Mouse (Mus musculus): ENCODE results near the gene Map3k1.
A peak's percentile ranks its signal among the peaks of the same experiment; 100 is the strongest.

The Map3k1 gene

DNA sequence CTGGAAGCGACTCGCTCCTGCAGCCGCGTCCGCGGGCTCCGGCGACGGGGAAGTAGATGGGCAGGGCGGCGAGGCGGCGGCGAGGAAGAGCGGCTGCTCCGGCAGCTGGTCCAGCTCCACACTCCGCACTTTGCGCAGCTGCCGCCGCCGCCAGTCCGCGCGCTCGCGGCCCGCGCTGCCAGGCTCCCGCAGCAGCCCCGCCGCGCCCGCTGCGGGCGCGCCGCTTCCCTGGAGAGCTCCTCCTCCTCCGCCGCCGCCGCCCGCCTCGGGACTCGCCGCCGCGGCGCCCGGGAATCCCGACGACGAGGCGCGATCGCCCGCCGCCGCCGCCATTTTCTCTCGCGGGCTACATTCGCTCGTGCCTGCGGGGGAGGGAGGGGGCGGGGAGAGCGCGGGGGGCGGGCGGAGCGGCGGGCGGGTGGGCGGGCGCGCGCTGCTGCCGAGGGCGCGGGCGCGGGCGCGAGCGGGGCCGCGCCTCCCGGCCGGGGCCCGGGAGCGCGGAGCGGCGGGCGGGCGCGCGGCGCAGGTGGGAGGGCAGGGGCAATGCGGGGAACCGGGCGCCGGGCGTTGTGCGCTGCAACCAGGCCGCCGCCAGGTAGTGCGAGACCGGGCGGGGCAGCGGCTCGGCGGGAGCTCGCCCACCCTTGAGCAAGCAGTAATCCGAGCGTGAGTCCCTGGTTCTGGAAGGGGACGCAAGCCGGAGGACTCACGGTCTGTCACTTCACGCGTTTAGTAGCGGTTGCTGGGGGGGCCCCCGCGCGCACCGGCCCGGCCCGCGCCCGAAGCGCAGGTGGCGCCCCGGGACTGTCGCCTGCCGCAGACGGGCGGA is at the start of gene Map3k1:
Gene Map3k1 (minus strand): TSS at position 357 of the 829 bp plus-strand sequence.
- DNase-seq (ENCODE audit: low spot score in 2 of 2) = peak; percentile 56 to 74

DNA sequence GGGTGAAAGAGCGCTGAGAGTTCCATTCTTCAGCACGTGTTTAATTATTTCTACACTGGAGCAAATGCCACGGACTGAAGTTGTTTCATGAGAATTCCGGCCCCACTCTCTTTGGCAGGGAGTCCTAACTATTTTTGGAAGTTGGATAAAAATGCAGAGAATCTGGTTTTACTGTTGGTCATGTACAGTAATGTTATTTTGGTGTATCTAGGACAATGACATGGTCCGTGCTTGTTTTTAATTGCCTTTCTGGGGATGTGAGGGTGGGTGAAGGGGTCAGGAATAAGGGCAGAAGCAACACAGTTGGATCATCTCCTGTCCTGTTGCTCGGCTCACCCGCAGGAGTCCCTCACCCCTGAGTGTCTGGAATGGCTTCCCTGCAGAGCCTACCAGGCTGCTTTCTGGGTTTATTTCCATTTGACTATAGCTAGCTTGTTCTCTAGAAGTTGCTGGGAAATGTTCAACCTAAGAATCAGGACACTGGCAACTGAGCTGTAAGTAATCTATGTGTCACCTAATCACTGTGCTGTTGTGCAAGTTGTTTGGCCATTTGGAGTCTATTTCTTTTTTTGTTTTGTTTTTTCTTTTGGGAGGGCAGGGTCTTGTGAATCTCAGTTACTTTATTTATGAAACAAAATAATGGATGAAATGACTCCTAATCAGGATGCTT is 48.1 kb upstream of the Map3k1 start:
- no peak for DNase-seq (ENCODE audit: low spot score in 2 of 2)

DNA sequence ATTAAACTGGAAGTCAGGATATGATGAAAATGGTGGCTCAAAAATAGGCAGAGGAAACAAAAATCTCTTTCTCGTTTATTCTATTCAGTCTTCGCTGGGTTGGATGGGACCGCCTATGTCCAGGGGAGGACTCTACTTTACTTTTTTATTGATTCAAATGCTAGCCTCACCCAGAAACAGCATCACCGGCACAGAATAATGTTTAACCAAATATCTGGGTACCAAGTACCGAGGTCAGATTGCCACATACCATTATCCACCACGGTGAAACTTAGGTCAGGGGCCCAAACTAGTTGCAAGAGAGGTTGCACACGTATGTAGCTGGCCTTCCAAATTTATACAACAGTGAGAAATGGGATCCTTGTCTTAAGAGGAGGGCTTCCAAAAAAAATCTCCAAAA is 47.4 kb upstream of the Map3k1 start:
- DNase-seq (ENCODE audit: low spot score in 2 of 2) = no peak

DNA sequence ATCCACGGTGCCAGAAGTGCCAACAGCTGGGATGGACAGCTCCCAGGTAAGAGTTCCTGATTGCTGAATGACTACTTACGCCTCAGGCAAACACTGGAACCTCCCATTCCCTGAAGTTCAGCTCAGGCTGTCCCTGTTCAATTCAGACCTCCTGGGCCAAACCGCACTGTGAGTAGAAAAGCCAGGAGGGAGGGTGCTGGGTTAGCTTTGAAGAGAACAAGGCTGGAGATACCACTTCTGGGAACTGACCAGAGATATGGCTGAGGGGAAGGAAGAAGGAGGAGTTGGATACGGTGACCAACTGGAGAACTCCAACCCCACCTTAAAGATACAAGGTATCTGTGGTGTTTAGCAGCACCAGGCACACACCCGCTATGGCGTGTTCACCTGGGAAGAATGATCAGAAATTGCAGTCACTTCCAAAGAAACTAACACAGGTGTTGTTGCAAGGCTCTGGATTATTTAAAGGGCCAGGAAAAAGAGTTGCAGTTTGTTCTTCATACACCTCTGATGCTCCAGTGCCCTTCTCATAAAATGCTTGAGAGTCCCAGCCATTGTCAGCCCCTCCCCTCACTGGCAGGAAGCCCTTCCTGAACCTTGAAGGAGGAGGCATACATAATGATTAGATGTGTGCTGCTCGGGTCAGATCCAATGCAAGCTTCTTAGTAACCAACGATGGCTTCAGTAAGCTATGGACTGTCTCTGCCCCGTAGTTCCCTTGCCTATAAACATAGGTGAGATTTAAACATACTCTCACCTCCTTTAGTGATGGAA is 43.8 kb upstream of the Map3k1 start:
- DNase-seq (ENCODE audit: low spot score in 2 of 2) = no peak

DNA sequence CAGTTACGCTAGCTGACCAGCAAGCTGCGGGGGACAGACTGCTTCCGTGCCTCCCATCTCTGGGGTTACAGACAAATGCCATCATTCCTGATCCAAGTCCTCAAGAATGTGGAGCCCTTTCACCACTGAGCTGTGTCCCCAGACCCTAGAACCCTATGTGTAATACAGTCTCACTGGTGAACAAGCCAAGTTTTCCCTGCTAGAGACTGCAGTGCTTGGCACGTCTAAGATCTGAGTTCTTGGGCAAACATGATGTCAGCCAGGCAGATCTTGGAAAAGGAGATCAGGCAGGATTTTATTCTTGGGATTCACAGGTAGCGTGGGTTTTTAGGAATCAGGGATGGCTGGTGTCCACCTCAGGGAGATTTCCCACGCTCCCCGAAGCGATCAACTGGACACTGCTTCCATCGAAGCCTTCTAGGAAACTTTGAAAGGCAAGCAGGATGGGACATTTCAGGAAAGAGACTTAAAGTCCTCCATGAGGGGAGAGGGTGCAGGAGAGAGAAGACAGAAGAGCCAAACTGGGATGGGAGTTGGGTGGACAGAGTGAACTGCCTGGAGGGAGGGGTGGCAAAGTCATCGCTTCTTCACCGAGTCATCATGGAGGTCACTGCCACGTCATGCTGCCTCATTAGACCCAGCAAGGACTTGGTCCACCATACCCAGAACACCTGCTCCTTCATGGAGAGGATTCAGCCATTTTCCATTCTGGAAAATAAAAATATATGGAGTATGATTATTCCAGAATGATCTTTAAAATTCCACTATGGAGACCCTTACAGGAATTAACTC is 41.4 kb upstream of the Map3k1 start:
- DNase-seq (ENCODE audit: low spot score in 2 of 2) = no peak

DNA sequence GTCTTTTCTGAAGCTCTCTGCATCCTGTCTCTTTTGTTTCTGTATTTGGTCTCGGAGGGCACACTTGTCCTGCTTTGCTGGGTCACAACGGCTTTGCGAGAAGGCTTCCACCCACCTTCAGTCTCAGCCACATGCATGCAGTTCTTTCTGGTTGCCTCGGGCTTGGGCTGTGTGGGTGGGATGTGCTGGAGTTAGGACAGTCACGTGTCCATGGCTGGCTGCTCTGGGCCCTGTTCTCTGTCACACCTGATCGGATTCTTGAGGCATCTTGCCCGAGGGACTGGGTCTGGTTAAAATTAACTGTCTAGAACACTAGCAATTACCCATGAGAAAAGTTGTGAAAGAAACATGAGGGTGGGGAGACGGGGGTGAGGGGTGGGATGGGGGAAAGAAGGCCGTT is 36.7 kb upstream of the Map3k1 start:
- DNase-seq (ENCODE audit: low spot score in 2 of 2) = no peak

DNA sequence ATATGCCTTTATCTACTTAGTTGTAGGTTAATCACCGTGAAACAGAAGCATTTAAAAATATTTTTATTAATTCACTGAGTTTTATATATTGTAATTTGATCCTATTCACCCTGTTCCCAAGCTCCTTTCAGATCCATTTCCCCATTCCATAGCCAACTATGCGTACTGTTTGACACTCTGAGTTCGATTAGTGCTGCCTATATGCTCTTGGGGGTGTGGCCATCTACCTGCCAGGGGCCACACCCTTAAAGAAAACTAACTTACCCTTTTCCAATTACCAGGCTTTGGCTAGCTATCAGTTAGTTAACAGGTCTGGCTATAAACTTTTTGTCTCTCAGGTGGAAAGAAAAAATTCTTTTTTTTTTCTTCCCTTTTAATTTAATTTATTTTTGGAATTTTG is 35.5 kb upstream of the Map3k1 start:
- no peak for DNase-seq (ENCODE audit: low spot score in 2 of 2)

DNA sequence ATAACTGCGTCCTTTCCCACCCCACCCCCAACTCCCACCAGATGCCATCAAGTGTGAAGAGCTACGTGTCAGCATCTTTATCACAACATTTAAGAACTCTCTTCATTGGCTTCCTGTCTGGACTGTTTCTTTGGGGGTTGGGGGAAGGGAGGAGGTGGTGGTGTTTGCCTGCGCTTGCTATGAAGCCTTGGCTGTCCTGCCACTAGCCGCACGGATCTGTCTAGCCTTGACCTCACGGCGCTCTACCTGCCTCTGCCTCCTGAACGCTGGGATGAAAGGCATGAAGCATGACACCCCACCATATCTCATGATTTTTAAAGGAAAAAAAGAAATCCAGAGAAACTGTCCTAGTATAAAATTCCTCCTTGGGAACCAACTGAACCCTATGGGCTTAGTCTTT is 27.0 kb upstream of the Map3k1 start:
- DNase-seq (ENCODE audit: low spot score in 2 of 2) = no peak

DNA sequence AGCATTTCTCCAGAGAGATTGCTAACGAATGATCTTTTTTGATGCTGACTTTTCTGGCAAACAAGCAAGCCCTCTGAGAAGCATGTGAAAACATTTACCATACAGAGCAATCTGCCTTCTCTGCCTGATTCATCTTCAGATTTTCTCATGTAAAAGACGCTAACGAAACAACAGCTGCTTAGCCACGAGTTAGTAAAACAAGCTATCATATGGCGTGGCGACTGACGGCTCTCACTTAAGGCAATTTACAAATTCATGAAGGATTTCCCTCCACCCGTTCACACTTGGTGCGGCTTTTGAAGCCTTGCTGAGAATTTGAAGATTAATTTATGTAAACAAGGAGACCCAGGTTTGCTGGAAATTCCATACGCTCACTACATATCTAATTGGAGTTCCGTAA is 25.8 kb upstream of the Map3k1 start:
- DNase-seq (ENCODE audit: low spot score in 2 of 2) = peak; percentile 5 to 10

DNA sequence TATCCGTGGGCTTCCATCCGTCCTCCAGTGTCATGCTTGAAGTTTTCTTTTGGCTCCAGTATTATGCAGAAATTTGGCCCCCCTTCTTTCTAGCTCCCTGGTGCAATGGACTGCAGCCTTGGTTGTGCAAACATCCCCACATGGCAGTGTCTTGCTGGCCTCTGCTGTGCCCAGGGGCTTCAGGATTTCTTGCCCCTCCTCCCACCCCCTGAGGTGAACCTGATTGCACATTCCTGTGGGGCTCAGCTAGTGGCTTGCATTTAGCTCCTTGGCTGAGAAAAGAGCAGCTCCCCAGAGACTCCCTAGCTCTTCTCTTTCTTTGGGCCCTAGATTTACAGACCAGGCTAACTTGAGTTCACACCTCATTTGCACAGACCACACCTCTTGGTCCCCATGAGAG is 20.7 kb upstream of the Map3k1 start:
- DNase-seq (ENCODE audit: low spot score in 2 of 2) = no peak

DNA sequence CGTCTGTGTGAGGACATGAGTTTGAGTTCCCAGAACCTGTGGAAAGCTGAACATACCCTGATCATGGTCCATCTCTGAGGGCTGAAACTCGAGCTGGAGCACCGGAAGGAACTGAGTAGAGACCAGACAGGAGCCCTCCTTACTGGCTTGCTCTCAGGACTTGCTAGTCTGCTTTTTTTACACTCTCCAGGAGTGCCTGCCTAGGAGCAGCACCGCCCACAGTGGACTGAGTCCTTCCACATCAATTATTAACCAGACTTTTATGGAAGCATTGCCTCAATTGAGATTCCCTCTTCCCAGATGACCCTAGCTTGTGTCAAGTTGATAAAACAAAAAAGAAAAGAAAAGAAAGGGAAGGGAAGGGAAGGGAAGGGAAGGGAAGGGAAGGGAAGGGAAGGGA is 18.7 kb upstream of the Map3k1 start:
- DNase-seq (ENCODE audit: low spot score in 2 of 2) = no peak

DNA sequence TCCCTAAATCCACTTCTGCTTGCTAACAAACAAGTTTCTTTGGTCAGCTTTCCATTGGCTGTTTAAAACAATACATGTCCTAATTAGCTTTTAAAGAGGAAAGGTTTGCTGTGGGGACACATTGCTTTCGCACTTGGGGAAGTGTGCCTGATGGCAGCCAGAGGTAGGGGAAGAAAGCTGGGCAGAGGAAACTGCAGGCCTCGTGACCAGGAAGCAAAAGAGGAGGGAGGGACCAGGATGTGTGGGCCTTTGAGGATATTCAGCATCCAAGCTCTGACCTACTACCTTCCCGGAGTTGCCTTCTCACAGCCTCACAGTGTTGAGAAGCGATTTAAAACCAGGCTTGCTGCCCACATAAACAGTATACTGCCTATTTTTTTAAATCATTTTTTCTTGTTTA is 15.4 kb upstream of the Map3k1 start:
- no peak for DNase-seq (ENCODE audit: low spot score in 2 of 2)

DNA sequence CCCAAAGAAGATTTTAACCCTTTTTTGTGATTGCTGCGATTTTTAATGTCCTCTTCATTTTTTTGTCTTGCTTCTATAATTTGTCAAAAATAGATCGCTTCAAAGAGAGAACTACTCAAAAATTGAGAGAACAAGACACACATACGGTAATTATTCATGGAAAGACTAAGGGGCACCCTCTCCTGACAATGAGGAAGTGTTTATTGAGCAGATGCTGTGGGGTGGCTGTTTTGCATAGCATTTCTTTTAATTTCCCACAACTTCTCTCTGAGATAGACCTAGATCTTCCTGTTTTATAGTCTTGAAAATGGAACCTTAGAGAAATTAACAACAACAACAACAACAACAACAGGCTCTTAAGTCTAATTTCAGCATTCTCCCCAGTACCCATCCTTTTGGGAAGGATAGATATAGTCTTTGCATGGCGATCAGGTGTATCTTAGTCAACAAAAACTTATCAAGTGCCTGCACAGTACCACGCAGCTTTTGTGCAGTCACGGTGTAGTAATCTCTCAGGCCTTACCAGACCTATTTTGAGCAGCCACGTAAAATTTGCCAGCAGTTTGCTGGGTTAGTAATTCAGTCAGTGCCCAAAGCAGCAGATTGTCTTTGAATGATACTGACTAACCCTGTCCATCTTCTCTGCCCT is 13.1 kb upstream of the Map3k1 start:
- no peak for DNase-seq (ENCODE audit: low spot score in 2 of 2)

DNA sequence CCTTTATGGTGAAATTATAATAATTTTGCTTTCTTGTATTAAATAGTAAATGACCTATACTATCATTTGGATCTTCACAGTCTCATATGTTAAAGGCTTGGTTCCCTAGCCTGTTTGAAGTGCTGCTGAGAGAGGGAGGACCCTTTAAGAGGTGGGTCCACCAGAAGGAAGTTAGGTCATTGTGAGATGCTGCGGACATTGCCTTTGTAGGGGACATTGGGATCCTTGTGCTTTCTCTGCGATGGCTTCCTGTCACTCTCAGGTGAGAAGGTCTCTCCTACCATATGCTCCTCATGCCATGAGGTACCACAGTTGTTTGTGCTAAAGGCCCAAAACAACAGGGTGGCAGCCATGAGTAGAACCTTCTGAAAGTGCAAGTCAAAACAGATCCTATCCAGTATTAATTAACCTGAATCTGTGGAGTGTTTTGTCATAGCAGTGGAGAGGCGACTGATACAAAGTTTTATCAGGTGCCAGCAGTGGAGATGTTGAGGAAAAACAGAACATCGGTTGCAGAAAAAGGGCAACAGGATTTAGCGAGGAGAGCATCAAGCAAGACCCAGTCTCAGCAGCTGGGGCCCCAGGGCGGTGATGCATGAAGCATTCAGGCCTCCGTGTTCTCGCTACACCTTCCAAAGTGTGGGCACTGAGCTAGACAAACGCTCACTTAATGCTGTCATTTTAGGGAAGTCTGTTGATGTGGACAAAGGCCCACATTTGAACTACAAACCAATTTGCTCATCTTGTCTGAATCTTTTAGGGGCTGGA is 11.0 kb upstream of the Map3k1 start:
- no peak for DNase-seq (ENCODE audit: low spot score in 2 of 2)

DNA sequence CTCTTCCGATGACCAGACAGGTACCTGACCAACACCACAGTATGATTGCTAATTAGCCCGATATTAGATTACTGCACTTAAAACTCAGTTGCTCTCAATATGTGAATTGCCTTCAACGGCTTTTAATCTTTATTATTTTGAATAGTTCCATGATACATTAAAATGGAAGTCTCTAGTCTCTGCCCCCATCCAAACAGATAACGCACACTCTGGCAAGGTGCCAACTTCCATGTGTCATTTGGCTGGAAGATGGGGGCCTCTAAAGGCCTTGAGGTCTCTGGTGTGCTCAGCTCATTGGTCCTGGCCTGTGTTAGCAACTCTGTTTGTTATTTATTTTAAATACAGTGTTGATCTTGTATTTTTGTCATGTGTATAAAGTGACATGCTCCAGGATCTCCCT is 10.3 kb upstream of the Map3k1 start:
- DNase-seq (ENCODE audit: low spot score in 2 of 2) = no peak

DNA sequence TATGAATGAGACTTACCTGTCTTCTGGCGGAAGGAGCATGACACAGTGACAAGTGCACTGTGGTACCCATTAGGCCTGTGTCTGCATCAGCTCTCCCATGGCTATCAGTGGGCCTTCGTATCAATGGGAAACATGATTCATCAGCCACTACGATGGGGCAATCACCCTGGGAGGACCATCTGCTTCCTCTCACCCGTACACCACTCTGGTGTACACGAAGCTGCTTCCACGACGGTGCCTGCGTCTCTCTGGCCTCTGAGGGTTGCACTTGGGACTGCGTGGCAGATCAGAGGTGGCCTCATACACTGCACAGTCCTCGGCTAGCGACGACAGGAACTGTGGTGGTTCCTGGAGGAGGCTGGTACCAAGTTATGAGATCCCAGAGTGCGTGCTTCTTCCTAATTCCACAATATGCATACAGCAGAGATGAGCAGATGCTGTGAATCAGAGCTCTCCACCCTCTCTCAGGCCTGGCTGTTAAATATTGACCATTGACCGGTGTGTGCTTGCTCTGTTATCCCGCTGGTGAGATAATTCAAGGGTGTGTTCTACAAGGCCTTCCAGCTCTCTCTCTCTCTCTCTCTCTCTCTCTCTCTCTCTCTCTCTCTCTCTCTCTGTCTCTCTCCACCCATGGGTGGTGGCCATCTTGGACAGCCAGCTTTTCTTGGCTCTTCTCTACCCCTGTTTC is 9.6 kb upstream of the Map3k1 start:
- DNase-seq (ENCODE audit: low spot score in 2 of 2) = no peak

DNA sequence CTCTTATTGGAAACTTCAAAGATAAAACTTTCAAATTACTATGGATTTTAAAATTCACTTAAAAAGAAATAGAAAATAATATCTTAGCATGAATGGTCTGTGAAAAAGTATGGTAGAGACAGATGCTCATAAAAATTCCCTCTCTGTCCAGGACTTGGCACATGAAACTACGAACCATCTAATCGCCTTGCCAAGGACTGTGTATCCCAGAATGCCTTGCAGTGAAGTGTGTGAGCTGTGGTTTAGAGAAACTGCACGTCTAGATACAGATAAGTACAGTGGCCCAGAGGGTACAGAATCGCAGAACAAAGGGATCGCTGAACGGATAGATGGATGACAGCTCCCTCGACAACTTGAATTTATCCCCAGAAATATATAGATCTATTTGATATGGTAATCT is 9.0 kb upstream of the Map3k1 start:
- DNase-seq (ENCODE audit: low spot score in 2 of 2) = no peak

DNA sequence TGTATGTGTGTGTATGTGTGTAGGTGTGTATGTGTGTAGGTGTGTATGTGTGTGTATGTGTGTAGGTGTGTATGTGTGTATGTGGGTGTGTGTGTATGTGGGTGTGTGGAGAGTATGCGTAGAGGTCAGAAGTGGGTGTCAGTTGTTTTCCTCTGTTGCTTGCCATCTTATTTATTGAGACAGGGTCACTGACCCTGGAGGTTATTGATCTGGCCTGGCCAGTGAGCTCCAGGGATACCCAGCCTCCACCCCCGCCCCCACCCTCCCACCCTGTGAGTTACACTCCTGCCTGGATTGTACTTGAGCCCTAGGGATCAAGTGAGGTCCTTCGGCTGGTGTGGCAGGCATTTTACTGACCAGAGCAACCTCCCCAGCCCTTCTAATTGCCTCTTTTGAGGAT is 7.6 kb upstream of the Map3k1 start:
- no peak for DNase-seq (ENCODE audit: low spot score in 2 of 2)

DNA sequence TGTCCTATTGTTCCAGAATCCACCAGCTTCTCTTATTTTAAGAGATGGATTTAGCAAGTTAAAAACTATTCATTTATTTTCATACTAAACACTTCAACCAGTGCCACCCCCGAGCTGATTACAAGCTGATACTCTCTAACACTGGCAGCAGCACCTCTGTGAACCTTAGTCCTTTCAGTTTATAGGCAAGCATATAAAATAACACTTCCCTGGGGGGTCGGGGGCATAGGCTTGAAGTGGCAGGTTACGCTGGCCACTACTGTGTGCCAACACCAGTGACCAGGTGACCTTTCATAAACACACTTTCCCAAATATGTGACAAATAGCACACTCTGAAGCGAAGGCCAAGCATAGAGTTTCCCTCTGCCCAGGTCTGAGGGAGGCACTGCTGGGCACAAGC is 6.7 kb upstream of the Map3k1 start:
- no peak for DNase-seq (ENCODE audit: low spot score in 2 of 2)

DNA sequence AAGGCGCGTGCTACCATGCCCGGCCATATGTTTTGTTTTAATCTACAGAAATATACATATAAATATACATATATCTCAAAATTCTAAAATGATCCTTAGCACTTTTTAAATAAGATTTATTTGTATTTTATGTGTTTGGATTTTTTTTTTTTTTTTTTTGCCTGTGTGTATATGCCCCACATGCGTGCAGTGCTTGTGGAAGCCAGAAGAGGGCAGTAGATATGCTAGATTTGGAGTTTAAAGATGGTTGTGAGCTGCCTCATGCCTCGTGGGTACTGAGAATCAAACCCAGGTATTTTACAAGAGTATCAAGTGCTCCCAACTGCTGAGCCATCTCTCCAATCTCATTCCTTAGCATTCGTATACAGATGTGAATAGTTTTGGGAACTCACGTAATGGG is 6.2 kb upstream of the Map3k1 start:
- no peak for DNase-seq (ENCODE audit: low spot score in 2 of 2)
